Mouse (Mus musculus): Measurements from ENCODE around the gene Mef2d.
A peak's percentile ranks its signal among the peaks of the same experiment; 100 is the strongest.

DNA sequence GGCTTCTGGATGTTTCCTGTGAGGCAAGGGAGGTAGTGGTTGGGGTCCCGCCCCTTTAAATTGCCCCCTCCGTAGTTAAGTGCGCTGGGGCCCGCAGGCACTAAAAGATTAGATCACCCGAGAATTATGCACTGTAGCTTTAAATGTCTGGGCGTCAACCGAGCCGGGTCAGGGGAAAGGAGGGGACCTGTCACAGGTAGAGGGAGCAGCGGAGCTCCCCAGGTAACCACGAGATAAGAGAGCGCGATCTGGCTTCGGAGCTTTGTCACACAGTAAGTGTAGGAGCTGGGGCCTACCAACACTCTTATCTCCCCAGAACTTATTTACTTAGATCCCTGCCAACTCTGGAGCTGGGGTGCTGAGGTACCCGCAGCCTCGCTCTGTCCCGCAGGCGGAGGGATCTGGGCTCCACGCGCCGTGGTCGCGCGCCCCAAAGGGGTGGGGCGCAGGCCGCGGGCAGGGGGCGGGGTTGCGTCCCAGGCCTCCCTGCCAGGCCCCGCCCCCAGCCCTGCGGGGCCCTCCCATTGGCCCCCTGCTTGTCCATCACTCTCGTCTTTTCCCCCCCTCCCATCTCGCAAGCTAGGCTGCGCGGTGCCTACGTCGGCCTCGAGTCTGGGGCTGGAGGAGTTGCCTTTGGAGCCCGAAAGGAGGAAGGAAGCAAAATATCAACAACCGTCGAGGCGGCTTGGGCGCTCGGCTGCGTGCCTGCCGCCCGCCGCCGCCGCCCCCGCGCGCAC lies at the start of gene Mef2d:
- TF ChIP-seq CTCF (IDR thresholded peaks at IDR 0.05; ENCODE audit: borderline replicate concordance, insufficient read depth, low read length) (no peak), POLR2A (IDR thresholded peaks at IDR 0.05; ENCODE audit: low read depth, low read length) (peak; percentile 67)
